Mouse (Mus musculus): ENCODE data around the gene Zbtb25.

Zbtb25 gene

GRCm38 (mm10) chr12:76369206-76369977, at the start of gene Zbtb25:
Zbtb25 (minus strand) TSS chr12:76369602.
- under 1% methylated on average over 96 of the region's 96 CpGs for WGBS

- 94% methylated on average over 5 of the region's 5 CpGs for WGBS
Observed at GRCm38 (mm10) chr12:76418346-76418745, 48.9 kb upstream of the Zbtb25 start.

GRCm38 (mm10) chr12:76417433-76417854, 48.0 kb upstream of the Zbtb25 start, which contains the start of gene Ppp1r36:
Ppp1r36 (plus strand) TSS chr12:76417538.
- WGBS, result 4% methylated on average over 37 of the region's 37 CpGs

- WGBS, result 92% methylated on average over 12 of the region's 12 CpGs
Observed at GRCm38 (mm10) chr12:76415383-76416010, 46.1 kb upstream of the Zbtb25 start.

- whole genome bisulfite sequencing, result 84% methylated on average over 4 of the region's 4 CpGs
Observed at GRCm38 (mm10) chr12:76409166-76409565, 39.8 kb upstream of the Zbtb25 start.

- whole genome bisulfite sequencing, result 60% methylated on average over 1 of the region's 1 CpGs
Observed at GRCm38 (mm10) chr12:76407184-76407583, 37.8 kb upstream of the Zbtb25 start.

GRCm38 (mm10) chr12:76405971-76406370, 36.6 kb upstream of the Zbtb25 start:
- 12% methylated on average over 23 of the region's 23 CpGs for WGBS

GRCm38 (mm10) chr12:76405183-76405970, 36.0 kb upstream of the Zbtb25 start:
- WGBS, result 4% methylated on average over 64 of the region's 64 CpGs

GRCm38 (mm10) chr12:76404836-76405182, 35.4 kb upstream of the Zbtb25 start:
- WGBS, result 9% methylated on average over 20 of the region's 20 CpGs

GRCm38 (mm10) chr12:76403886-76404537, 34.6 kb upstream of the Zbtb25 start, which contains the start of gene Hspa2:
Hspa2 (plus strand) TSS chr12:76404176.
- under 1% methylated on average over 54 of the region's 54 CpGs for WGBS

- WGBS, result 3% methylated on average over 54 of the region's 54 CpGs
Observed at GRCm38 (mm10) chr12:76402991-76403885, 33.8 kb upstream of the Zbtb25 start.

- WGBS, result 62% methylated on average over 3 of the region's 3 CpGs
Observed at GRCm38 (mm10) chr12:76401674-76402073, 32.3 kb upstream of the Zbtb25 start.

GRCm38 (mm10) chr12:76397281-76397680, 27.9 kb upstream of the Zbtb25 start:
- WGBS, result 94% methylated on average over 5 of the region's 5 CpGs

- 77% methylated on average over 5 of the region's 5 CpGs for WGBS
Observed at GRCm38 (mm10) chr12:76392979-76393378, 23.6 kb upstream of the Zbtb25 start.

GRCm38 (mm10) chr12:76391595-76392271, 22.3 kb upstream of the Zbtb25 start:
- 86% methylated on average over 3 of the region's 3 CpGs for whole genome bisulfite sequencing

GRCm38 (mm10) chr12:76388794-76389193, 19.4 kb upstream of the Zbtb25 start:
- WGBS, result 55% methylated on average over 11 of the region's 11 CpGs

- WGBS, result 93% methylated on average over 8 of the region's 8 CpGs
Observed at GRCm38 (mm10) chr12:76385342-76385741, 15.9 kb upstream of the Zbtb25 start.

- 85% methylated on average over 7 of the region's 7 CpGs for WGBS
Observed at GRCm38 (mm10) chr12:76380151-76380550, 10.7 kb upstream of the Zbtb25 start.

GRCm38 (mm10) chr12:76378556-76378955, 9.2 kb upstream of the Zbtb25 start:
- WGBS, result 92% methylated on average over 5 of the region's 5 CpGs

- WGBS, result 80% methylated on average over 3 of the region's 3 CpGs
Observed at GRCm38 (mm10) chr12:76377726-76378125, 8.3 kb upstream of the Zbtb25 start.

Measured in cerebral cortex, adult 2 months (tissue).